Mouse (Mus musculus): ENCODE data around the gene 2310003L06Rik. TPM values are rescaled to one million over a fixed set of nuclear protein-coding genes. Genes with fewer than 3 reads are reported as not detected.

2310003L06Rik gene
- not detected for total RNA-seq (2018; cell fraction: chromatin; rRNA removed)
- total RNA-seq (2018; cell fraction: cytosol; rRNA removed): not detected
- not detected for total RNA-seq (2018; cell fraction: nucleus; rRNA removed)
- not detected in 3 replicates for polyA plus RNA-seq (2018)

DNA sequence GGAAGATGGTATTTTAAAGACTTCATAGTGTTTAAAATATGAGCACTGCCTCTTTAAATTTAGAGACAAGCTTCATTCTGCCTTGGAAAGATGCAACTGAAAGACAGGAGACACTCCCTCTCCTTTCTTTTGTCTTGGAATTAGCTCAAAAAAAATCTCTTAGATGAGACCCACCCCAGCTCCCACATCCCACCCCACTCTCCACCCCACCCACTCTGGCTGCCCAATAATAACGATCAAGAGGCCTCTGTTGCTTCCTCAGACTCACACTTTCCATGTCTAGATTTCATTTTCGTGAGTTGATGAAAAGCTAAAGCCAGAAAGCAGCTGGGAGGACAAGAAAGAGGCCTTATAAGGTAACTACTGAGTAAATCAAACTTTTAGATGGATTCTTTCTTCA is at the start of gene 2310003L06Rik, which contains the start of gene Gm28434:
Gene 2310003L06Rik (plus strand): TSS at position 259 of the 400 bp plus-strand sequence.
Gene Gm28434 (plus strand): TSS at position 317 of the 400 bp plus-strand sequence.
- Histone ChIP-seq H3K4me3 (ENCODE audit: inconsistent target) (no peak within 1 kb of the TSS), H3K36me3 (ENCODE audit: inconsistent target) (no peaks in the 10 kb centered on the region), H3K79me2 (ENCODE audit: inconsistent target) (no peaks in the 10 kb centered on the region), H3K27ac (no peak within 1 kb of the TSS)
- 60% methylated on average over 2 of the region's 2 CpGs for WGBS (ENCODE audit: missing documents)

DNA sequence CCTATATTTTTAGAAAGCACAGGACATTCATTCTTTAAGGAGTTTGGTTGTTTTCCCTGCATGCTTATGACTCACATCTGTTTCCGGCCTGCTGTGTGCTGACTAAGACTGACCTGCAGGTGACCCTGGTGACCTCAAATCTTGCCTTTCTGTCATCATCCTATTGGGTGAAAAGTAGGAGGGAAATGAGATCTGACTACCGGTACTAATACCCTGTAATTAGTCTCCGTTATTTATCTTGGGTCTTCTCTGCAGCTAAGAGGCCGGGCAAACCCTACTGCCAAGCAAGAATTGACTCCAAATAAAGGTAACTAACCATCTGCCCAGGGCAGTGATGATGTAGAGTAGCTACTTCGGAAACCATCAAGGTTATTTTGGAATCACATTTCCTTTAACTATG is 43.9 kb upstream of the 2310003L06Rik start, which contains the start of gene Csn3:
Gene Csn3 (plus strand): TSS at position 208 of the 400 bp plus-strand sequence.
- H3K79me2 ChIP-seq (ENCODE audit: inconsistent target): no peaks in the 10 kb centered on the region
- no peak within 1 kb of the TSS for H3K4me3 ChIP-seq (ENCODE audit: inconsistent target)
- H3K27ac ChIP-seq: no peak within 1 kb of the TSS
- 46% methylated on average over 5 of the region's 5 CpGs for WGBS (ENCODE audit: missing documents)
- H3K36me3 ChIP-seq (ENCODE audit: inconsistent target): no peaks in the 10 kb centered on the region

DNA sequence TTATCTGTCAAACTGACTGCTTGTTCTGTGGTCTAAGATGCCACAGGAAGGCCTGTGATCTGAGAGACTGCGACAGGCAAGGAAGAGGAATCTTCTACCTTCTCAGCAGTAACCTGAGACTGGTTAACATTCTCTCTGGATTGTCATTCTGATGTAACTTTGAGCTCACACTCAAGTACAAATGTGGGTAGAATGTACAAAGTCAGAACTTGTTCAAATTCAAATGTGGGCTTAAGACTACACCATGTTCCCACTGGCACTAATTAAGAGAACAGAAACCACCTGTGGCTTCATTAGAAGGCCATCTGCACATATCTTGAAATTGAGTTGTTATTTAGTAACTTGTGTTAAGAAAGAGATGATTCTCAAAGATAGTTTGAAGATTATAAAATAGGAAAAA is 37.7 kb upstream of the 2310003L06Rik start:
- WGBS (ENCODE audit: missing documents): 76% methylated on average over 1 of the region's 1 CpGs
- no peak overlapping the region for H3K27ac ChIP-seq
- no peaks in the 10 kb centered on the region for H3K79me2 ChIP-seq (ENCODE audit: inconsistent target)
- no peak overlapping the region for H3K4me3 ChIP-seq (ENCODE audit: inconsistent target)
- no peaks in the 10 kb centered on the region for H3K36me3 ChIP-seq (ENCODE audit: inconsistent target)

DNA sequence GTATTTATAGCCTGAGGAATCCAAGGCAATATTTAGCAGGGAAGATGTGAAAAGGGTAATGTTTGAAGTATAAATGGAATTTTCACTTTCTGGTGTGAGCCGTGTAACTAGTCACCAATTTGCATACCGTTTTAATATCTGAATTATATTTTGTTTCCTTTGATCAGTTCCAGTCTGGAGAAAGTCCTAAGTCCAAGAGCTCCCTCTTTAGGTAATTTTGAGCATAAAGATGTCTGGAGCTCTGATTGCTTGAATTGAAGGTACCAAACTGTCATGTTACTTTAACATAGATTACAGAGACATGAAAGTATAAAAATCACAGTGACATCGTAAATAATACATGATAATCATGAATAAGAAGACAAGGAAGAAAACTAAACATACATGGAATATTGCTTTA is 28.5 kb upstream of the 2310003L06Rik start:
- no peak overlapping the region for H3K27ac ChIP-seq
- 46% methylated on average over 3 of the region's 3 CpGs for WGBS (ENCODE audit: missing documents)
- no peaks in the 10 kb centered on the region for H3K36me3 ChIP-seq (ENCODE audit: inconsistent target)
- no peak overlapping the region for H3K4me3 ChIP-seq (ENCODE audit: inconsistent target)
- H3K79me2 ChIP-seq (ENCODE audit: inconsistent target): no peaks in the 10 kb centered on the region

DNA sequence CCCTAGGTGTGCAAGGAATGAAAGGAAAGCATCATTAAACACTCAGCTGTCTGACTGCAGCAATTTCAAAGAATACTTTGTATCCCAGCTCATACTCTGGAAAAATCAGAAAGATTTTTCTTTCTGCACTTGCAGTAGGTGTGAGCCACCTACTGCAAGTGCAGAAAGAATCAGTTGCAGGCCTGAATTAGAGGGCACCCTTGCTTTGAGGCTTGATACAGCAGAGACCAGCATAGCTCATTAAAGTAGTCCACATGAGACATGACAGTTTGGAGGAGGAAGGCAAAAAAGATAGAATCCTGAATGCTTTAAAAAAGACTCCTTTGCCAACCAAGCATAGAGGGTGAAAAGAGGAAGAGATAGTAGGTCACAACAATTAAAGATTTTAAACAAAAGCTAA is 26.7 kb upstream of the 2310003L06Rik start:
- H3K79me2 ChIP-seq (ENCODE audit: inconsistent target): no peaks in the 10 kb centered on the region
- no peak overlapping the region for H3K4me3 ChIP-seq (ENCODE audit: inconsistent target)
- no peaks in the 10 kb centered on the region for H3K36me3 ChIP-seq (ENCODE audit: inconsistent target)
- H3K27ac ChIP-seq: no peak overlapping the region

DNA sequence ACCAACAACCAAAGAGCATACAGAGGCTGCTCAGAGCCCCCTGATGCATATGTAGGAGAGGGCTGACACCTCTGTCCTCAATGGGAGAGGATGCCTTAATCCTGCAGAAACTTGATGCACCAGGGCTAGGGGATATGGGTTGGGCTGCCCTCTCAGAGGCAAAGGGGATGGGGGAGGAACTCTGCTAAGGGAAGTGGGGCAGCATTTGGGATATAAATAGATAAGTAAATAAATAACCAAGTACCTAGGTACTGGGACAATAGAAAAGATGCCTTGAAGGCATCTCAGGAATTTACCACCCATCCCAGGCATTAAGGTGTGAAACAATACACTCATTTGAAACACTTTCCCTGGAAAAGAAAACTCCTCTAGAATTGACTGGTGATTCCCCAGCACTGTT is 17.4 kb upstream of the 2310003L06Rik start:
- no peak overlapping the region for H3K27ac ChIP-seq
- H3K79me2 ChIP-seq (ENCODE audit: inconsistent target): no peaks in the 10 kb centered on the region
- H3K36me3 ChIP-seq (ENCODE audit: inconsistent target): no peaks in the 10 kb centered on the region
- no peak overlapping the region for H3K4me3 ChIP-seq (ENCODE audit: inconsistent target)

DNA sequence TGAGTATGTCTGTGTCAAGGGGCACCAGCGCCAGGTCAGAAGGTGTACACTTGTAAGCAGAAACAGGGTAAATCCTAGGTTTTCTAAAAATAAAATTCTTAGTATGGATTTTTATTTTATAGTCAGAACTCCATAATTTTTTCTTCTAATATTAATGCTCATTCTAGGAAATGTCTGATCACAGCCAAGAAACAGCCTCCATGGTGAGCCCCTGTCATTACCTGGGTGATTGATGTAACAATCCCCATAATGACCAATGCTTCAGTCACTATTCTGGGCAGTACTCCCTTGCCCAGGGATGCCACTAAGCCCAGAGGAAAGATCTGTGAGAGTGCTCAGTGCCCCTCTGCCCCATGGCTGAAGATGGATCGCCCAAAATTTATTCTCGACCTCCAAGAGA is 9.9 kb downstream of the 2310003L06Rik start, which contains the start of gene Cabs1:
Gene Cabs1 (plus strand): TSS at position 301 of the 400 bp plus-strand sequence.
- H3K36me3 ChIP-seq (ENCODE audit: inconsistent target): no peaks in the 10 kb centered on the region
- no peak within 1 kb of the TSS for H3K4me3 ChIP-seq (ENCODE audit: inconsistent target)
- 79% methylated on average over 3 of the region's 3 CpGs for WGBS (ENCODE audit: missing documents)

DNA sequence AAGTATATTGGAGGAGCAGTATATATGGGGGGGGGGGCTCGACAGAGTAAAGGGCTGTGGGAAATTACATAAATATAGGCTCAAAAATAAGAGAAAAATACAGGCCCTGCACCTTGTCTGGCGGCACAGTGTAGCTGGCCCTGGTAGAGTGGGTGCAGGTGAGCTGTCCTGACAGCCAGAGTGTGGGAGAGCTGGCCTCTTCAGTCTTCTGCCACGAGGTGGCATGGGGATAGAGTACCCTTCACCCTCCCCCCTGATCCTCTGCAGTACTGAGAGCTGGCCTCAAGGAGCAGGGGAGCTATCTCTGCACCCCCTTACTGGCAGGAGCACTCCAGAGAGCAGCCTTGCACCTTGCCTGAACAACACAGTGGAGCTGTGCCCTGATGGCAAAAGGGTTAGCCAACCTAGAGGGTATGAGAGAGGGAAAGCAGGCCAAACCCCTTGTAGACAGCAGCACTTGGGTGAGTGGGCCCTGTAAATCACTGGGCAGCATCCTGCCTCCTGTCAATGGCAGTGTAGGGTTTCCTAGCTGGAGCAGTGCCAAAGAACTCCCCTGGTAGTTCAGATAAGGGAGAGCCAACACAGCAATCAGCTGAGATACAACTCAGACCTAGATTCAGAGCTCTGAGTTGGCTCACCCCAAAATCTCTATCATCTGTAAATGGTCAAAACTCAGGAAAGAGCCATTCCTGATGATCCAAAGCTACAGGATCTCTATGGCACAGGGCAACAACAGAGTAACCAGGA is 13.4 kb downstream of the 2310003L06Rik start:
- H3K36me3 ChIP-seq (ENCODE audit: inconsistent target): no peaks in the 10 kb centered on the region
- 44% methylated on average over 3 of the region's 3 CpGs for WGBS (ENCODE audit: missing documents)
- H3K4me3 ChIP-seq (ENCODE audit: inconsistent target): no peak overlapping the region
- H3K27ac ChIP-seq: no peak overlapping the region
- no peaks in the 10 kb centered on the region for H3K79me2 ChIP-seq (ENCODE audit: inconsistent target)

More for the DNA sequence above, 9.9 kb downstream of the 2310003L06Rik start, which contains the start of gene Cabs1:
- Histone ChIP-seq H3K27ac (no peak within 1 kb of the TSS), H3K79me2 (ENCODE audit: inconsistent target) (no peaks in the 10 kb centered on the region)

DNA sequence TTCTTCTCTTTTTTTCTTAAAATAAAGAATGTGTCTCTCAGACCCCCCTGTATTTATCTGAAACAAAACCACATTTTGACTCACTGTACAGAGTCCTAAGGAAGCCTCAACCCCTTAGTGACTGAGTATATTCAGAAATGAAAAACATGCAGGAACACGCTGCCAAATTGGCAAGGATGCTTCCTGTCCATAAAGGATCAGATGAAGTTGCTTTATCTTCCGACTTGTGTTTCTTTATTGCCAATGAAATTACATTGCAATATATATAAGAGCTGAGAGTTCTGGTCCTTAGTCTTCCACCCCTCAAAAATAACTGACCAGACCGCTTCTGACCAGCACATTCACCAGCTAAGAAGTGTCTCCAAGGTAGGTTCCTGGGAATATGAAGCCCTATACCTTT is 33.0 kb downstream of the 2310003L06Rik start, which contains the start of gene Smr3a:
Gene Smr3a (plus strand): TSS at position 301 of the 400 bp plus-strand sequence.
- 71% methylated on average over 3 of the region's 3 CpGs for WGBS (ENCODE audit: missing documents)
- H3K36me3 ChIP-seq (ENCODE audit: inconsistent target): no peaks in the 10 kb centered on the region
- no peaks in the 10 kb centered on the region for H3K79me2 ChIP-seq (ENCODE audit: inconsistent target)
- H3K4me3 ChIP-seq (ENCODE audit: inconsistent target): no peak within 1 kb of the TSS
- no peak within 1 kb of the TSS for H3K27ac ChIP-seq

DNA sequence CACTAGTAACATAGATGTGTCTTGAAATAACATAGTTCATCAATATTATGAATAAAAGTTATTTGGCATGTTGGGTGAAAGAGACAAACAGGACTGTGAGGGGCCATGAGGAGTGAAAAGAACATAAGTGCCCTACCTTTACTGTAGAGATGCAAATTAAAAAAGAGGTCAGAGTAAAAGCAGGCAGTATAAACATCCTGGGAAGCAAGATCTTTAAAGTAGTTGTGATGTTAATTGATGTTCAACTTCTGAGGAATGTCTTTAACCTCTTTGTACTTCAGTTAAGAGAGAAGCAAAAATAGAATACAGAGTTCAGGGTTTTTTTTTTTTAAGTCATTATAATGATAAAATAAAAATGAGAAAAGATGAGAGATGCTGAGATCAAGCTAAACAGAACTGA is 36.0 kb downstream of the 2310003L06Rik start:
- Histone ChIP-seq H3K79me2 (ENCODE audit: inconsistent target) (no peaks in the 10 kb centered on the region), H3K36me3 (ENCODE audit: inconsistent target) (no peaks in the 10 kb centered on the region), H3K4me3 (ENCODE audit: inconsistent target) (no peak overlapping the region), H3K27ac (no peak overlapping the region)

Other genes starting within 250 kb of the 2310003L06Rik start
- not detected in 3 replicates for gene Csn1s2a, start 194.9 kb upstream of the 2310003L06Rik start, polyA plus RNA-seq (2018)
- not detected in 3 replicates for gene Csn1s2b, start 161.4 kb upstream of the 2310003L06Rik start, polyA plus RNA-seq (2018)
- gene Prr27, start 143.8 kb upstream of the 2310003L06Rik start, polyA plus RNA-seq (2018): not detected in 3 replicates
- not detected in 3 replicates for gene Odam, start 84.4 kb upstream of the 2310003L06Rik start, polyA plus RNA-seq (2018)
- not detected in 3 replicates for gene Csn3, start 43.9 kb upstream of the 2310003L06Rik start, polyA plus RNA-seq (2018)
- gene Gm28434, start 58 bp downstream of the 2310003L06Rik start, polyA plus RNA-seq (2018): not detected in 3 replicates
- gene Cabs1, start 10.0 kb downstream of the 2310003L06Rik start, polyA plus RNA-seq (2018): not detected in 3 replicates
- gene Smr3a, start 33.1 kb downstream of the 2310003L06Rik start, polyA plus RNA-seq (2018): not detected in 3 replicates
- gene Smr2, start 117.1 kb downstream of the 2310003L06Rik start, polyA plus RNA-seq (2018): not detected in 3 replicates
- gene Gm11116, start 142.1 kb downstream of the 2310003L06Rik start, polyA plus RNA-seq (2018): not detected in 3 replicates
- not detected in 3 replicates for gene Gm11115, start 184.6 kb downstream of the 2310003L06Rik start, polyA plus RNA-seq (2018)

Data from macrophage (primary cell).